ENCODE assay signal across 10 mouse cellular contexts in the genomic region with DNA sequence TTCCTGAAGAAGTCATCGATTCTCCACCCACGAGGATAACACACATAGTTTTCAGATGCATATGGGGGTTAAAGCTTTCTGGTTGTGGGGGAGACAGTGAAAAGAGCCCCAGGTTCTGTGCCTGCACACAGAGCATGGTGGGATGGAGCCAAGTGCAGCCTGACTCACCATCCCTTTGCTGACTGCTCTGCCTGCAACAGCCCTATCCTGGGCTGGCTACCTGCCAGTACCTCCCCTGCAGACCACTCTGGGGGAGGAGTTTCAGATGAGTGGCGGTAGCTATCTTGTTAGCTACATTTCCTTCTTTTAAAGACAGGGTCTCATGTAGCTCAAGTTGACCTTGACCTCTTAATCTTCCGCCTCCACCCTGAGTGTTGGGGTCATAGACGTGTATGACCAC. TPM values are rescaled to one million over a fixed set of nuclear protein-coding genes. Genes with fewer than 3 reads are reported as not detected.
DNase-seq lines count a peak whose midpoint lies in the region; ATAC-seq lines count a peak whose summit lies in the region.
"Had no signal": no experiment of that assay in that cellular context is flagged by ENCODE, and none has a peak within 500 bp of the region (broad histone marks: within the 10 kb centered on the region; RNA-seq: fewer than 3 reads in every experiment).

No protein-coding gene starts in this region.

- no peak overlapping the region for H3K4me3 ChIP-seq in heart, embryonic 11.5 days (ENCODE audit: low read depth, low read length)
- no peak overlapping the region for H3K4me3 ChIP-seq in lung, embryonic 16.5 days (ENCODE audit: low read length)
- no peak overlapping the region for H3K4me3 ChIP-seq in intestine, embryonic 16.5 days (ENCODE audit: low read length)

- no peaks in the 10 kb centered on the region for H3K9me3 ChIP-seq in heart, embryonic 11.5 days (replicated peaks; ENCODE audit: control insufficient read depth, low read length)
- no peaks in the 10 kb centered on the region for H3K9me3 ChIP-seq in lung, embryonic 16.5 days (ENCODE audit: control insufficient read depth, low read length)
- no peaks in the 10 kb centered on the region for H3K9me3 ChIP-seq in intestine, embryonic 16.5 days (ENCODE audit: control insufficient read depth, low read length)

- no peak overlapping the region for H3K9ac ChIP-seq in heart, embryonic 11.5 days (ENCODE audit: low read depth, low read length)
- no peak overlapping the region for H3K9ac ChIP-seq in lung, embryonic 16.5 days (ENCODE audit: low read length)
- no peak overlapping the region for H3K9ac ChIP-seq in intestine, embryonic 16.5 days (ENCODE audit: low read depth, low read length)

- H3K4me2 ChIP-seq in heart, embryonic 11.5 days: peak overlapping the region; percentile 58
- H3K4me2 ChIP-seq in lung, embryonic 16.5 days (ENCODE audit: low read depth, low read length): no peak overlapping the region
- no peak overlapping the region for H3K4me2 ChIP-seq in intestine, embryonic 16.5 days (ENCODE audit: low read depth, low read length)

- intact Hi-C loops in heart, postnatal 10 days (cut with DNase I): no loop called here

- DNase-seq in heart, postnatal 10 days: no peak
- DNase-seq in lung, postnatal 36 days: no peak
- peak; percentile 60 for DNase-seq in adrenal gland, postnatal 14 days
- no peak for DNase-seq in T-cell, adult 2 months (ENCODE audit: low spot score)
- no peak for DNase-seq in cerebellum, adult 11 months
- DNase-seq: cerebellum, adult 9-10 months; lung, postnatal 14 days had no signal

- ATAC-seq in heart, embryonic 11.5 days (replicated peaks; ENCODE audit: insufficient number of reproducible peaks, low FRiP score, low TSS enrichment): peak; percentile 55
- ATAC-seq in lung, embryonic 16.5 days (ENCODE audit: low read depth): peak; percentile 37; the same call in 1 of the 2 replicates
- ATAC-seq in intestine, embryonic 16.5 days: 0 out of 2 replicates have a peak, but pooled peaks have one; percentile 10

- H3K36me3 ChIP-seq in heart, embryonic 11.5 days (ENCODE audit: control insufficient read depth, insufficient read depth, low read length): peaks cover 4% of the 10 kb centered on the region; the same call in 1 of the 2 replicates
- H3K36me3 ChIP-seq in lung, embryonic 16.5 days (ENCODE audit: control insufficient read depth, insufficient read depth, low read length): no peaks in the 10 kb centered on the region
- H3K36me3 ChIP-seq in intestine, embryonic 16.5 days (ENCODE audit: control insufficient read depth, insufficient read depth, low read length): no peaks in the 10 kb centered on the region

- 43% methylated on average over 5 of the region's 5 CpGs for WGBS in heart, embryonic 11.5 days (ENCODE audit: insufficient replicate concordance)
- 41% methylated on average over 5 of the region's 5 CpGs for WGBS in lung, embryonic 16.5 days
- 48% methylated on average over 5 of the region's 5 CpGs for WGBS in intestine, embryonic 16.5 days

- peaks cover 31% of the 10 kb centered on the region for H3K4me1 ChIP-seq in heart, embryonic 11.5 days (ENCODE audit: control insufficient read depth, insufficient read depth, low read length)
- H3K4me1 ChIP-seq in lung, embryonic 16.5 days (replicated peaks; ENCODE audit: control insufficient read depth, insufficient read depth, low read length): peaks cover 13% of the 10 kb centered on the region
- peaks cover 9% of the 10 kb centered on the region for H3K4me1 ChIP-seq in intestine, embryonic 16.5 days (ENCODE audit: control insufficient read depth, insufficient read depth, low read length)

- H3K27me3 ChIP-seq in heart, embryonic 11.5 days (ENCODE audit: control insufficient read depth, insufficient read depth, low read length): no peaks in the 10 kb centered on the region; the same call in 1 of the 2 replicates
- no peaks in the 10 kb centered on the region for H3K27me3 ChIP-seq in lung, embryonic 16.5 days (ENCODE audit: control insufficient read depth, insufficient read depth, low read depth, low read length)
- H3K27me3 ChIP-seq in intestine, embryonic 16.5 days (replicated peaks; ENCODE audit: control insufficient read depth, insufficient read depth, low read length): no peaks in the 10 kb centered on the region

- H3K27ac ChIP-seq in heart, embryonic 11.5 days (ENCODE audit: low read depth, low read length): peak overlapping the region; percentile 74
- H3K27ac ChIP-seq in lung, embryonic 16.5 days (ENCODE audit: low read length): no peak overlapping the region
- no peak overlapping the region for H3K27ac ChIP-seq in intestine, embryonic 16.5 days (ENCODE audit: low read length)

RNA-seq across cellular contexts. Expression of gene Selenon, which starts 26.4 kb away (rescaled TPM):
- 22.4 and 25.3 TPM in 2 replicates for polyA plus RNA-seq in heart, embryonic 11.5 days (2014; fragmentation: Nextera tagmentation; extraction: Ambion mirVana)
- total RNA-seq in heart, postnatal 10 days (2021): 10 to 100 TPM; 38.2 to 45.2 TPM
- 9.7 and 10.4 TPM in 2 replicates for polyA plus RNA-seq in lung, embryonic 16.5 days (2015; fragmentation: Nextera tagmentation; extraction: Ambion mirVana)
- 30.2 and 32.3 TPM in 2 replicates for total RNA-seq in adrenal gland, postnatal 14 days (2021)
- polyA plus RNA-seq in intestine, embryonic 16.5 days (2015; fragmentation: Nextera tagmentation; extraction: Ambion mirVana): 4.7 and 5.5 TPM in 2 replicates

RNA-seq across cellular contexts. Expression of gene Mtfr1l, which starts 43.2 kb away (rescaled TPM):
- 167 and 177 TPM in 2 replicates for polyA plus RNA-seq in heart, embryonic 11.5 days (2014; fragmentation: Nextera tagmentation; extraction: Ambion mirVana)
- 100 to 1,000 TPM; 159 to 165 TPM for total RNA-seq in heart, postnatal 10 days (2021)
- polyA plus RNA-seq in lung, embryonic 16.5 days (2015; fragmentation: Nextera tagmentation; extraction: Ambion mirVana): 110 and 111 TPM in 2 replicates
- total RNA-seq in adrenal gland, postnatal 14 days (2021): 103 and 113 TPM in 2 replicates
- polyA plus RNA-seq in intestine, embryonic 16.5 days (2015; fragmentation: Nextera tagmentation; extraction: Ambion mirVana): 97.1 and 97.5 TPM in 2 replicates
